Mouse (Mus musculus): ENCODE measurements at regions not wholly inside any gene's neighbourhood (a gene's known extent, or its start where the extent isn't known, plus 50 kb on each side); places are given as distances from the start of the nearest gene placed in this dataset.

DNA sequence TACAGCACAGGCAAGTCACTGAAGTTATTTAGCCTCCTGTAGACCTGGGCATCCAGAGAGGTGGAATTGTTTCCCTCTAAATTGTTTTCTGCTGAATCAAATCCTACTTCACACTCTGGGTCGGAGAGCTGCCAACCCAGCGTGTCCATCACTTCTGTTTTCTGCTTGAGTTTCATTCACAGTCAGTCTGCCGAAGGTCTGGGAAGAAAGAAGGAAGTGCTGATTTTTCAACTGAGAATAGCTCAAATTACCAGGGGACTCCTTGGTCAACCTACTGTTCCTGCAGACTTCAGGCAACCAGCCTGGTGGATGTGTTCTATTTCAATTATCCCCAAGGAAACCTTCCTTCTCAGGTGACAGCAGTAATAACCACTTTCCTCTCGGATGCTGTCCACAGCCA, 179.1 kb upstream of the Nckap5 start:
- no peak for DNase-seq

DNA sequence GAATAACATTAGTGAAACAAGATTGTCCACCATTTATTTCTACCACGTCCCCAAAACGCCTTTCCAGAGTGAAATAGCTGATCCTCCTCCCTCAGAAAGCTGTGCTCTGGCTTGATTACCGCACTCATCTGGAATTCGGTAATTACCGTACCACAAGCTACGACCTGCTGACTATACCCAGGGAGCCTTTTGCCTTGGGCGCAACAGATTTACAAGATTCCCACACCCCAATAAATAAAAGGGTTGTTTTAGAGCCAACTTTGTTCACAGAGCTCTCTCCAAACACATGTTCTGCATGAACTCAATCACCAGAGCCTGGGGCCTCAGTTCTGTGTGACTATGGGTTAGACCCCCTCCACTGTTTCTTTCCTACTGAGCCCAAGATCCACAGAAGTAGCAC, 171.1 kb upstream of the Nckap5 start:
- no peak for DNase-seq

DNA sequence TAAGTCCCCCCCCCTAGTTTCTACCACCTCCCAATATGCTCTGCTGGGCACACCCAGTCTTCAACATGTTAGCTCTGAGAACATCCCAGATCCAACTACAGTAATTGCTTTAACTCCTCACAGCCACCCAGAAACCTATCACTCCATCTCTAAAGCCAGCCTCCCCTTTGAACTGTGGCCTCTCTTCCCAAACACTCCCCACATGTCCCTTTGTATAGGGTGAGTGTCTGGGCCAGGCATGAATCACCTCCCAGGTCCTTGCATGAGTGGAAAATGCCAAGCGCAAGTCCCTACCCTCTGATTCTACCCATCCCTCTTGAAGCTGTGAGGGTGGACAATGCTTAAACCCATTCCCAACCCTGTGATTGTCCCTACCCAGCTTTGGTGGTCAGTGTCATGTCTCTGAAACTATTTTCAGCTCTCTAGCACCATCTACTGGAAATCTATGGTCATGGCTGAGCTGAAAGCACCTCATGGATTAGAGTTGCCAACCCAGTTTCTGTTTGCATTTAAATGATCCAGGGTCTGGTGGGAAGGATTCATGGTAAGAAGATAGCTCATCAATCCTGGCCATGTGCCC, 162.6 kb upstream of the Nckap5 start:
- peak in 1 of 2 experiments; percentile 38 for DNase-seq

DNA sequence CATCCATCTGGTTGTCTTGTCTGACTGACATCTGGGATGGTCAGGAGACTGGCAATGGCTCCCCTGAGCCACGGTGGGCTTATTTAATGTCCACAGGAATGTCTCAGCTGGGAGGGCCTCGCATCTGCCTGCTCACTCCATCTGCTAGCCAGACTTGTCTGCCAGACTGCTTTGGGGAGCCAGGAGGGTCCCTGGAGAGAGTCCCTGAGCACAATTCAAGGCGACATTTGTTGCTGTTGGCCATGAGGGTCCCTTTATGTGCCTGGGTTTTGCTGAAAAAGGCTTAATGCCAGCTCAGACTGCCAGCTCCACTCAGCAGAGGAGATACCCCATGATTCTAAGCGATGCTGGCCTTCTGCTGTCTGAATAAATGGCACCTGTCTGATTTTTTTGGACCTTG, 161.8 kb upstream of the Nckap5 start:
- DNase-seq, result no peak

DNA sequence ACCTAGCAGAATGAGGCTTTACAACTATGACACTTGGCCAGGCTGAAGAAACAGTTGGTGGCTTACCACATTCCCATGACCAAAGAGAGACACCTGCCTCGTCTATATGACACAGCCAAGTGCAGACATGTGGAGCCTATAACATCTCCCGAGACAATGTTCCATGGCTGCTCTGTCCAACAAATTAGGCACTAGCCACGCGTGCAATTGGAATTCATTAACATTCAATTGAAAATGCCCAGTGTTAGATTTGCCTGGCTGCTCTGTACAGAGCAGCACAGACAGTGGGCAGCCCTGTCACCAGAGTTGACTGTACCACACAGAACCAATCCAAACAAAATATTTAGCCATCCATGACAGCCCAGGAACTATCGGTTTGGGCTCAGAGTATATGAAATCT, 152.2 kb upstream of the Nckap5 start:
- no peak for DNase-seq

DNA sequence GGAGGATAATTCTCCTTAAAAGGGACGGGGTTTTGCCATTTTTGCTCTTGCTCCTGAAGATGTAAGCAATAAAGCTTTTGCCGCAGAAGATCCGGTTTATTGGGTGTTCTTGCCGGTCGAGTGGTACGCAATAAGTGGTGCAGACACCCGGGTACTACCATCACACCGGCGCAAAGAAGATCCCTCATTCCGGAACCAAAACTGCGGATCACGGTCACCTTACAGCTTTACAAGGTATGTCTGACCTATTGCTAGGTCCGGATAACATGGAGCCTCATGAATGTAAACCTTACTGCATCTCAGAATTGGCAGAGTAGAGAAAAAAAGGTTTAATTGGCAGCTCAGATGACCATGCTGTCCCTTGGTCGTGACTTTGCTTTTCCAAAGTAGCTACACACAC, 149.7 kb upstream of the Nckap5 start:
- DNase-seq, result no peak

DNA sequence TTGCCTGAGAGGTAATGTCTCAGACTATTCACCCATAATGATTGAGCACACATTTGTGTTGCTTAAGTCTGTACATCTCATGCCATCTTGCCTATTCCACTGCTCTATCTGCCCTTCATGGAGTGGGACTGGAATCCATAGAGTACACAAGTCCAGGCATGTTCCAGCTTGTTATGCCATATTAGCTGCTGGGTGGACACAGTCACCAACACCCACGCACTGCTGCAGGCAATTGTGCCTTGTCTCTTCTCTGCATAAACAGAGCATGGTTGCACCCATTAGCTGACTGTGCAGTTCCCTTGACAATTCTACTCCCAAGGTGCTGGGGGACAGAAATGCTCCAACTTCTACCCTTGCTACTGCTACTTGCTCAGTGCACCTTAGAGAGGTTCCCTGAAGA, 143.3 kb upstream of the Nckap5 start:
- DNase-seq, result no peak

DNA sequence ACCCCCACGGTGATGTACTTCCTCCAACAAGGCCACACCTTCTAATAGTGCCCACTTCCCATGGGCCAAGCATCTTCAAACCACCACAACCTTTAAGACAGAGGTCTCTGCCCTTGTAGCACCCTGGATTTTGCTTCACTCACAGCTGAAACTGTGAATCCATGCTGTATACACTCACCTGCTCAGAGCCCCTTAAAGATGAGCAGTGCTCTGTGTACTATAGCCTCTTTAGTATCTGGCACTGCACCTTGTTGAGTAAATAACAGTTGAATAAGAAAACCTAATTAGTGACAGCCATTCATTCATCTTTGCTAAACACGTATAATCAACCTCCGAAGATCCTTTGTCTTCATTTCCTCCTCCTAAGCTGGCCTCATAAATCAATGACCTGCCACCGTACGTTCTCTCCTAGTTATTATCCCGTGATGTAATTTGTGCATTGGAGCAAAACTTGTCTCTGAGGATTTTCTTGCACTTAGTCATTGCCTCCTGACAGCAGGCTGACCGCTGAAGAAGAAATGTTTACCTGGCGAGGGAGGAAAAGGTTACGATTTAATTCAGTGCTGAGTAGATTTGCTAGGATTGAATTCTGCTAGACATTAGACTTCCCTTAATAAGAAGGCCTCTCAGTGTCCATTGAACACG, 141.3 kb upstream of the Nckap5 start:
- DNase-seq, result no peak

DNA sequence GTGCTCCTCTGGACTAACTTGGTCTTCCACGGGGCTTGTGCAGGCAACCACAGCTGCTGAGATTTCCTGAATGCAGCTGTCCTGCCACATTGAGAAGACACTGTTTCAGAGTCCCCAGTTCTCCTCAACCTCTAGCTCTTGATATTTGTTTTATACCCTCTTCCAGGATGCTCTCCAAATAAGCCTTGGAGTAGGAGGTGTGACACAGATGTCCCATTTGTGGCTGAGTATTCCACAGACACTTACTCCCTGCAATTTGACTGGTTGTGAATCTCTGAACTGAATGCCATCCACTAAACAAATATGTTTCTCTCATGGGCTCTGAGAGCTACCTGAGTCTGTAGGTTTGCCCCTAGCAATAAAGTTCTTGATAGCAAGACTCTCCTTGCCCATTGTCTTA, 140.5 kb upstream of the Nckap5 start:
- no peak for DNase-seq

DNA sequence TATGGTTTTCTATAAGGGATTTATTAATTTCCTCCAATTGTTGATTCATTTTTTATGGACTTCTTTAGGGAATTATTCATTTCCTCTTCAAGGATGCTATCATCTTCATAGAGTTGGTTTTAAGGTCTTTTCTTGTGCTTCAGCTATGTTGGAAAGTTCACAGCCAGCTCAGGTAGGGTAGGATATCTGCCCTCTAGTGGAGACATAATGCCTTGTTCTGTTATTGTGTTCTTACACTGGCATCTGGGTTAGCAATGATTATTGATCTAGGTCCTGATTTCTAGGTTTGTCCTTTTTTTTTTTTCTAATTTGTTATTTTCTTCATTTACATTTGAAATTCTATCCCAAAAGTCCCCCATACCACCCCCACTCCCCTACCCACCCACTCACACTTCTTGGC, 135.8 kb upstream of the Nckap5 start:
- DNase-seq, result no peak

DNA sequence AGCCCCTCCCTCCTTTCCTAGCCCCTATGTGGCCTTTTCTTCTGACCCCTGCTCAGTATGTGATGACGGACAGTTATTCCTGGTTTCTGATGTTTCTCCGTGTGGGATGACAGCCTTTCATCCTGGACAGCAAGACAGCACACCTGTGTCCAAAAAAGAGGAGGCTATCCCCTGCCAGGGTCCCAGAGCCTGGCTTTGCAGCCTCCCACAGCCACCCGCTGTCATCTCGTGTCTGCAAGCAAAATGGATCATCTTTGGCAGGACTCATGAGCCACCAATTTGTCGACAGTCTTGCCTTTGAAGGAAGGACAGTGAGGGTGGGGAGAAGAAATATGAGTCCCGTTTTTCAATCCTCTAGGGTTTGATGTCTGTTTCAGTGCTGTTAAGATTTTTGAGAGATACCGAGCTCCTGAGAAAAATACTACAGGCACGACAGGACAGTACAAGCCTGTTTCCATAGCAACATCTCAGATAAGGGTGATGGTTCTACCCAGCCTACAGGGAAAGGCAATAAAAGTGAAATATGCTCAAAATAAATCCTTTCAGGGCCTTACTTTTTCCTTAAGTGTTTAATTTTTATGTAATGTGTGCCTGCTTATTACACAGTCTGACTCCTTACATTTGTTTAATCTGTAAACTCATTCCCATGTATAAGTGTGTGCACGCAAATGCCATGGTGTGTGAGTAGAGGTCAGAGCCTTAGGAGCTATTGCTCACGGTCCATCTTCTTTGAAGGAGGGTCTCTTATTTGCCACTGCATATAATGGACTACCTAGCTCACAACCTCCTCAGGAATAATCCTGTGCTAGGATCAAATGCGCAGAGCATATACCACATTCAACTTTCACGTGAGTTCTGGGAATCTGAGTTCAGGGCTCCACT, 125.5 kb upstream of the Nckap5 start:
- DNase-seq, result no peak

DNA sequence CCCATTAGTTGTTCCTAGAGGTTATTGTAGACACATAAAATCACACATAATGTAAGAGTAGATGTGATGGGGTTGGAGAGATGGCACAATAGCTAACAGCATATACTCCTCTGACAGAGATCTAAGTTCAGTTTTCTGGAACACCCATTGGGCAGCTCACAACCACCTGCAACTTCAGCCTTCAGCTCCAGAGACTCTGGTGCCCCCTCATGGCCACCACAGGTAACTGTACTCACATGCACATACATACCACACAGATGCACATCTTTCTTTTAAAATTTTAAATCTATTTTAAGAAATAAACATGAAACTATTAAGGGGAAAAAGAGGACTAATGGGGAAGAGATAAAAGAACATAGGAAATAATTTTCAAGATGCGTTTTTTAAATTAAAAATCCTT, 117.3 kb upstream of the Nckap5 start:
- DNase-seq, result no peak

DNA sequence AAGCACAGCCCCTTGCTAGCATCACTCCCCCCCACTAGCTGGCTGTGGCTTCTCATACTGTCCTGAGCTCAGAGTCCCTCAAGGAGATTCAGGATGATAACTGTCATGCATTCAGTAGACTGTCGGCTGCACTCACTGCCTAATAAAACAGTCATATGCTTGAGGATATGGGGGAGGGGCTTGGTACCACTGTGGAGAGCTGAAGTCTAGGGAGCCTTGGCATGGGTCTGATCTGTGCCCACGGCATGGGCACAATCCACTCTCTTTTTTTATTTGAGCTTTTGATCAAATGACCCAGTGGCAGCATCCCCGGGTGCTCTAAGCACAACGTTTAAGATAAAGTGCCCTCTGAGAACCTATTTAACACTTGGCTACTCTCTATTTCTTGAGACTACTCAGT, 102.1 kb upstream of the Nckap5 start:
- no peak for DNase-seq

DNA sequence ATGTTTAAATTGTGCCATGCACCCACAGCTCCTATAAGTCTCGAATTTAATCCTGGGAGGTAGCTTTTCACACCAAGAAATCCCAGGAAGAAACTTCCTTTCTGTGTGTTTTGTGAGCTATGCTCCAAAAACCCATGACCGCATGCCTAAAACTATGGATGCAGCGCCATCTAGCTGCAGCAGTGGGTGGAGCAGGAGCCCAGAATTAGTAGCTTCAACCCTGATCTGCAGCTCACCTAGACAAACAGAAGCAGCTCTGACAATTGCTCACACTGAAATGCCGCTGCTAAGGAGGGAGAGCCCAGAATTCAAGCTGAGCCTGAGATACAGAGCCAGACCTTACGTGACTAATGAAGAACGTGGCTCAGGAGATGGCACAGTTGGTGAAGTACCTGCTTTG, 101.2 kb upstream of the Nckap5 start:
- peak; percentile 63 to 86 for DNase-seq

DNA sequence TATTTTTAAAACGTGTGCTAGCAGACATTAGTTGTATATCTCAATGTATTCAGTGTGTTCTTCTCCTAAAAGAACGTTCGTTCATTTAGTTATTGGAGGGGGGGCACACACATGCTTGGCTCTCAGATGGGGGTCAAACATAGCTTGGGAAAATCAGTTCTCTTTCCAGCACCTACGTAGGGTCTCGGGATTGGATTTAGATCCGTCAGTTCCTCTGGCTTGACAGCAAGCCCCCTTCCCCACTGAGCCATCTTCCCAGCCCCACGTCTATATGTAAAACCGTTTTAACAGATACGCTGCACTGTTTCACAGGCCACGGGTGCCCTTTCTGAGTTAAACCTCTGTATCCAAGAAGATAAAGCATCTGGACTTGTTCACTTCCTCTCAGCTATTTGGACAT, 100.5 kb upstream of the Nckap5 start:
- no peak for DNase-seq

DNA sequence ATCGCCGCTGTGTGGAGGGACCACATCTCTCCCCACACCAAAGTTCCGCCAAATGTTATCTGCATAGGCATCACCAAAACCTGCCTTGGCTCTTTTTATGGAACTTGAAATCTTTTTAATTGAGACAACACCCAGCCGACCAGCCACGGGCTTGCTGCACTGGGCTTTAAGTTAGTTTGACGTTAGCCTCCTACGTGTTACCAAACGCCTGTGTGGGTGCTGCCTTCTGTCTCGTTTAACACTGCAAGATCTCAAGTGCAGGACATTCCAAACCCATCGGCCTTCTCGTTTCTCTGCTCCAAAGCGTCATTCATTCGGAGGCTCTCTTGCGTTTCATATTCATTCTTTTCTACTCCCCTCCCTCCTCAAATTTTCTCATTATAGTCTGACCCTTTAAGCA, 100.0 kb upstream of the Nckap5 start:
- no peak for DNase-seq

DNA sequence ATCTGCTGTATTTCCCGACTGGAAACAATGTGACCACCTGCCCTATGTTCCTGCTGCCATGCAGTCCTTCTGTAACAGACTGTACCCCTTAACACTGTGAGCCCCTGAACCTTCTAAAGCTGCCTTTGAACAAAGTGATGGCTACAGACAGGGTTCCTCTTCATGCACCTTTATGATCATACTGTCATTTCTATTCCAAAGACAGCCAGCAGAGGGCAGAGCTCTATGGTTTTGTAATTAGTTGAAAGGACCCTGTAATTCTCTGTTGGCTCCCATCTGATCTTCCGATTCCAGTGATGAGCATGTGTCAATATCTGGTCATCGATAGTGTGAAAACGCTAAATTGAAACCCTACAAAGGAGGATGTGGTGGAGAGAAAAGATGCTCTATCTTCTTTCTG, 99.1 kb upstream of the Nckap5 start:
- DNase-seq, result peak in 1 of 2 experiments; percentile 22

DNA sequence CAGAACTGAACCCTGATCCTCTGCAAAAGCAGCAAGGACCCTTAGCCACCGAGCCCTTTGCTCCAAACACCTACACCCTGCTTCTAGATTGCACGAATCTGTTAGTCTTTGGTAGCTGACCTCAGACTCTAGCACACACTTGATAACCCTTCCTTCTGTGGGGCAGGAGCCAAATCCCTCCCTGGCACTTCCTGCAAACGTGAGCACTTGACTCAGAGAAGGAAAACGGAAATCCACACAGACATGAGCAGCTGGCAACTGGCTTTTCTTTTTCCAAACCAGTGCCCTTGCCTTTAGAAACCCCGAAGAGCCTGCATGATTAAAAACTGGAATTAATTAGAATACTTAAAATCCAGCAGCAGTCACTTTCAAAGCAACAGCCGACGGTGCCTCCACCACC, 97.6 kb upstream of the Nckap5 start:
- DNase-seq, result peak; percentile 2 to 9

DNA sequence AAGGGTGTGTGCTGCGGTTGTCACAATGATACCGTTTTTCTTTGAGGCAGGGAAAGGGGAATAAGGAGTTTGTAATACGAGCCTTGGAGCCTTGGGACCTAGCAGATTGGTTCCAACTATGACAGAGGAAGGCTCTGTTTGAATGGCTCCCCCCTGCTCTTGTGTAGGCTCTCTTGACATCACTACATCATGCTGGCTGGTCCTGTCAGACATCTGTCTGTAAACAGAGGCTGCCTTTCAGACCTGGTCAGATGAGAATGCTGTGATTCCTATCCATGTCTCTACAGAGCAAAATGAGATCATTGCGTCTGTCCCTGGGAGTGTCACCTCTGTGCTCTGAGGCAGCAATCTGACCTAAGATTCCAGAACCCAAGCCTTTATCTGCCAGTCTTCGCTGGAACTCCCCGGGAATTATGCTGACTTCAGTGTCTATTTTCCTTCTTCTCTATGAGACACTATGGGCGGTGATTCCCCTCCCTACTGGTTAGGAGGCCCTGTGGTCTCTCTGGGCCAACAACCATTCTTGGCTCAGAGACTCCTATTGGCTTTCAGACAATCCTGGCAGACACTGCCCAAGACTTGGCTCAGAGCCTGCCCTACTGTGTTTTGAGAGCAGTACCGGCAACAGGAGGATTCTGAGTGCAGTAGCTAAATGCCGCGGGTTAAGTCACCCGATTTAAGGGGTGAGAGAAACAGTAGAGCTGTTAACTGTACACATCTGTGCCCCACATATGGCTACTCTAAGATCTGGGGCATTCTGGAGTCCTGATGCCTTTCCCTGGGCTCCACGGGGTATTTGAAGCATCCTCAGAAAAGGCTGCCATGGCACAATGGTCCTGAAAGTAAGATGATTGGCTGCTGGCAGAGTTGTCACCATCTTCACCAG, 94.8 kb upstream of the Nckap5 start:
- DNase-seq, result peak in 1 of 2 experiments; percentile 14

DNA sequence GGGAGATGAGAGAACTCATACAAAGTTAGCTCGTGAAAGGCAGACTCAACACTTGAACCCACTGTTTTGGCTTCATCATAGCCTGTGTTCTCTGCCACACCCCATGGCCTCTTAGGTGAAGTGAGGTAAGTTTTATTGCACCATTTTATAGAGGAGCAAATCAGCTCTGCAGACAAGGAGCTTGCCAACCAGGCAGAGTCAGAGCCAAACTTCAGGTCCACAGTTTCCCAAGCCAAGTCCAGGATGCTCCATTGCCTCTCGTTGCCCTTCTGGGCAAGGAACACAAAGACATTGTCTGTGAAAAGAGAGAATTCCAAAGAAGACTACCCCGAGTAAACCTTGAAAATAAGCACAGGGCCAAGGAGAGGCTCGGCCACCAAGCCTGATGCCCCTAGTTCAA, 93.4 kb upstream of the Nckap5 start:
- DNase-seq, result no peak

DNA sequence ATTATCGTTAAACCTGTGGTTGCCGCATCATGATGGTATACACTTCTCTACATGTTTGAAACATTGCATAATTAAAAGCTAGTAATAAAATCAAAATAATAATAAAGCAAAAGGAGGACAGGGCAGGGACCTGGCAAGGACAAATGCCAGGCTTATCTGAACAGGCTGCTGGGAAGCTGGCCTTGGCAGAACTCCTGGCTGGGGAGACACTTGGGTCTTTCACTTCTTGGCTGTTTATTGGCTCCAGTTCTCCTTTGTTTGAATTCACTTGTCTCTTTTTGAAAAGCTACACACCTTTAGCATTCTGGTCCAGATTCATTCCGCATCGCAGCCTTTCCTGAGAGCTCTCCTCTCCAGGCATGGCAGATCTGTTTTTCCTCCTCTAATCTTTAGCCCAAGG, 91.6 kb upstream of the Nckap5 start:
- DNase-seq, result no peak

DNA sequence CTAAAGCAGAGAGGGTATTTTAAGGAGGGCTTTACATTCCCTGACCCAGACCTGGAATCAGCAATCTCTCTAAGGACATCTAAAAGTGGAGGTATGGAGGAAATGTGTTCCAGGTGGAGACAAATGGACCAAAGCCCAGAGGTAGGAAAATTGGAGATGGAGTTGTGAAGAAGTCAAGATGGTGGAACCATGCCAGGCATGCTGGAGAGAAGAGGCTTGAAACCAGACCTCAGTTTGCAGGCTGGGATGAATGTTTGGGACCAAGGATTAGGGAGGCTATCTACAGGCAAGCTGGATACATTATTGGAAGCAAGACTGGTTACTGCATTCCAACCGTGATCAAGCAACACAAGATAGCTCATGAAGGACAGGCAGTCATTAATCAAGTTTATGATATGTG, 88.3 kb upstream of the Nckap5 start:
- DNase-seq, result no peak

DNA sequence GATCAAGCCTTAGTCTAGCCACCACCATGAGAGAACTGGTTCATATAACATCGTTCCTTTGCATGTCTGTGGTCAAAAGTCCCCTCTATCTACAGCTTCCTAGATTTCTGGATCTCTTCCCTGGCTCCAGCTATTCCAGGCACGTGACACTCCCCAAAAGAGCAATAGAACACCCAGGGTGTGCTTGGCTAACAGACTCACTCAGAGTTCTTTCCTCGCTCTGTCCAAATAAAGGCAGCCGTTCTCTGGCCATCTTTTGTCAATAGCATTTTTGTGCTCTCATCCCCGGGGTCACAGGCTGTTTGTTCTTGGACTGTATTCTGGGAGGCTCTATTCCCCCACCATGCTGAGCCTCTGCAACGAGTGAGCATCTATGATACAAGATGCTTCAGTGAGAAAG, 87.3 kb upstream of the Nckap5 start:
- no peak for DNase-seq

Measured in kidney, adult 8-10 months (tissue).